Mouse (Mus musculus) intestine, embryonic 16.5 days (tissue): ENCODE measurements around the gene Fkbp4. TPM values are rescaled to one million over a fixed set of nuclear protein-coding genes. Genes with fewer than 3 reads are reported as not detected.
A peak's percentile ranks its signal among the peaks of the same experiment; 100 is the strongest.

Experiments used
- ATAC-seq: fragments of 200-750 bp; cut with Nextera tagmentation; 2 replicates; pipeline ENCODE4 v1.8.0; 2017; ENCODE audit warnings: moderate TSS enrichment, moderate library complexity
- H3K27ac ChIP-seq: fragments of 300-500 bp; sonication (generic); 2 replicates; pipeline ENCODE4 v1.5.1; 2014; ENCODE audit warnings: mild to moderate bottlenecking, low read length
- H3K27me3 ChIP-seq: fragments of 300-500 bp; sonication (generic); replicated peaks from 2 replicates; pipeline ENCODE4 v1.6.1; 2014; ENCODE audit warnings: low read length, control low read depth, mixed read lengths; ENCODE audit not compliant: control insufficient read depth, insufficient read depth
- H3K36me3 ChIP-seq: fragments of 300-500 bp; sonication (generic); 2 replicates; pipeline ENCODE4 v1.6.1; 2014; ENCODE audit warnings: low read length, control low read depth; ENCODE audit not compliant: control insufficient read depth, insufficient read depth
- H3K4me1 ChIP-seq: fragments of 300-500 bp; sonication (generic); 2 replicates; pipeline ENCODE4 v1.6.1; 2014; ENCODE audit warnings: low read length, control low read depth, mixed read lengths; ENCODE audit not compliant: control insufficient read depth, insufficient read depth
- H3K4me2 ChIP-seq: fragments of 300-500 bp; sonication (generic); 2 replicates; pipeline ENCODE4 v1.6.1; 2014; ENCODE audit warnings: low read depth, low read length, control low read depth
- H3K4me3 ChIP-seq: fragments of 300-500 bp; sonication (generic); 2 replicates; pipeline ENCODE4 v1.5.1; 2014; ENCODE audit warnings: mild to moderate bottlenecking, low read length
- H3K9ac ChIP-seq: fragments of 300-500 bp; sonication (generic); 2 replicates; pipeline ENCODE4 v1.6.1; 2014; ENCODE audit warnings: low read depth, low read length
- H3K9me3 ChIP-seq: fragments of 300-500 bp; sonication (generic); 2 replicates; pipeline ENCODE4 v1.6.1; 2016; ENCODE audit warnings: low read length, control low read depth; ENCODE audit not compliant: control insufficient read depth
- WGBS: fragments of 180-500 bp; shearing (Covaris S2); extraction: QIAGEN DNeasy Blood & Tissue Kit; methylation state at CpG from one replicate; pipeline ENCODE4 v1.1.7; 2014; 5-methylcytosine and 5-hydroxymethylcytosine counted together
- polyA plus RNA-seq: library from polyadenylated mRNA; unstranded; fragments of >200 nt; fragmentation: Nextera tagmentation; extraction: Ambion mirVana; gene quantifications from 2 replicates; pipeline ENCODE4 v1.2.1, GENCODE M21; 2015

Gene Fkbp4
- polyA plus RNA-seq, 1 experiment from 2014 or later: 516 TPM

GRCm38 (mm10) chr6:128438871-128439341, 429 bp upstream of the Fkbp4 start:
- peak overlapping the region; percentile 99 for H3K4me3 ChIP-seq
- 19% methylated on average over 18 of the region's 18 CpGs for WGBS
- peak overlapping the region; percentile 99 for H3K9ac ChIP-seq
- peaks cover 17% of the 10 kb centered on the region for H3K4me1 ChIP-seq
- peak overlapping the region; percentile 79 for H3K4me2 ChIP-seq
- ATAC-seq: peak; percentile 51
- H3K27ac ChIP-seq: peak overlapping the region; percentile 42
- H3K27me3 ChIP-seq: no peaks in the 10 kb centered on the region
- H3K36me3 ChIP-seq: peaks cover 19% of the 10 kb centered on the region
- no peaks in the 10 kb centered on the region for H3K9me3 ChIP-seq

- Histone ChIP-seq H3K4me3 (peak overlapping the region; percentile 99), H3K9me3 (no peaks in the 10 kb centered on the region), H3K36me3 (peaks cover 26% of the 10 kb centered on the region), H3K9ac (peak overlapping the region; percentile 99), H3K27ac (peak overlapping the region; percentile 99), H3K4me2 (peak overlapping the region; percentile 69), H3K4me1 (peaks cover 17% of the 10 kb centered on the region), H3K27me3 (no peaks in the 10 kb centered on the region)
- ATAC-seq: peak; percentile 91
- 0% methylated on average over 52 of the region's 52 CpGs for WGBS
Measured at GRCm38 (mm10) chr6:128437731-128438316, 653 bp downstream of the Fkbp4 start.

- H3K4me2 ChIP-seq: peak overlapping the region; percentile 69
- H3K9me3 ChIP-seq: no peaks in the 10 kb centered on the region
- no peak for ATAC-seq
- H3K9ac ChIP-seq: peak overlapping the region; percentile 99
- 2% methylated on average over 10 of the region's 10 CpGs for WGBS
- H3K27me3 ChIP-seq: no peaks in the 10 kb centered on the region
- H3K4me1 ChIP-seq: peaks cover 17% of the 10 kb centered on the region
- peak overlapping the region; percentile 99 for H3K4me3 ChIP-seq
- peaks cover 31% of the 10 kb centered on the region for H3K36me3 ChIP-seq
- H3K27ac ChIP-seq: peak overlapping the region; percentile 99
Measured at GRCm38 (mm10) chr6:128437288-128437687, 1.2 kb downstream of the Fkbp4 start.

- peak overlapping the region; percentile 69 for H3K4me2 ChIP-seq
- no peaks in the 10 kb centered on the region for H3K27me3 ChIP-seq
- peak overlapping the region; percentile 99 for H3K4me3 ChIP-seq
- H3K36me3 ChIP-seq: peaks cover 39% of the 10 kb centered on the region
- WGBS: 69% methylated on average over 8 of the region's 8 CpGs
- no peak for ATAC-seq
- H3K9me3 ChIP-seq: no peaks in the 10 kb centered on the region
- H3K9ac ChIP-seq: peak overlapping the region; percentile 99
- H3K27ac ChIP-seq: no peak overlapping the region
- peaks cover 17% of the 10 kb centered on the region for H3K4me1 ChIP-seq
Measured at GRCm38 (mm10) chr6:128436356-128437005, 2.0 kb downstream of the Fkbp4 start.

- no peak for ATAC-seq
- Histone ChIP-seq H3K27ac (no peak overlapping the region), H3K9ac (no peak overlapping the region), H3K9me3 (no peaks in the 10 kb centered on the region), H3K36me3 (peaks cover 45% of the 10 kb centered on the region), H3K4me1 (peaks cover 17% of the 10 kb centered on the region), H3K27me3 (no peaks in the 10 kb centered on the region), H3K4me3 (no peak overlapping the region), H3K4me2 (no peak overlapping the region)
- 77% methylated on average over 5 of the region's 5 CpGs for WGBS
Measured at GRCm38 (mm10) chr6:128435474-128435873, 3.0 kb downstream of the Fkbp4 start.

GRCm38 (mm10) chr6:128433566-128433965, 4.9 kb downstream of the Fkbp4 start:
- Histone ChIP-seq H3K9ac (no peak overlapping the region), H3K4me3 (no peak overlapping the region), H3K27ac (no peak overlapping the region), H3K4me1 (peaks cover 10% of the 10 kb centered on the region), H3K4me2 (no peak overlapping the region), H3K27me3 (no peaks in the 10 kb centered on the region), H3K9me3 (no peaks in the 10 kb centered on the region), H3K36me3 (peaks cover 52% of the 10 kb centered on the region)
- WGBS: 96% methylated on average over 13 of the region's 13 CpGs
- ATAC-seq: no peak

GRCm38 (mm10) chr6:128432356-128432915, 6.0 kb downstream of the Fkbp4 start:
- WGBS: 85% methylated on average over 13 of the region's 13 CpGs
- no peak overlapping the region for H3K27ac ChIP-seq
- H3K4me3 ChIP-seq: no peak overlapping the region
- no peak for ATAC-seq
- peaks cover 10% of the 10 kb centered on the region for H3K4me1 ChIP-seq
- peaks cover 52% of the 10 kb centered on the region for H3K36me3 ChIP-seq
- H3K4me2 ChIP-seq: no peak overlapping the region
- no peaks in the 10 kb centered on the region for H3K9me3 ChIP-seq
- H3K9ac ChIP-seq: no peak overlapping the region
- no peaks in the 10 kb centered on the region for H3K27me3 ChIP-seq

GRCm38 (mm10) chr6:128429826-128430225, 8.7 kb downstream of the Fkbp4 start:
- 0 out of 2 replicates have a peak, but pooled peaks have one; percentile 26 for ATAC-seq

GRCm38 (mm10) chr6:128429300-128429699, 9.2 kb downstream of the Fkbp4 start:
- Histone ChIP-seq H3K9ac (no peak overlapping the region), H3K4me3 (no peak overlapping the region), H3K4me1 (0 out of 2 replicates have a peak, but pooled peaks cover 2% of the 10 kb centered on the region), H3K27me3 (no peaks in the 10 kb centered on the region), H3K27ac (no peak overlapping the region), H3K36me3 (peaks cover 36% of the 10 kb centered on the region), H3K4me2 (no peak overlapping the region), H3K9me3 (no peaks in the 10 kb centered on the region)
- no peak for ATAC-seq
- WGBS: 95% methylated on average over 2 of the region's 2 CpGs

More at GRCm38 (mm10) chr6:128429826-128430225, 8.7 kb downstream of the Fkbp4 start:
- Histone ChIP-seq H3K4me1 (0 out of 2 replicates have a peak, but pooled peaks cover 2% of the 10 kb centered on the region), H3K27ac (no peak overlapping the region), H3K9me3 (no peaks in the 10 kb centered on the region), H3K36me3 (peaks cover 40% of the 10 kb centered on the region), H3K27me3 (no peaks in the 10 kb centered on the region), H3K9ac (no peak overlapping the region), H3K4me3 (no peak overlapping the region), H3K4me2 (no peak overlapping the region)
- 80% methylated on average over 6 of the region's 6 CpGs for WGBS
